Mouse (Mus musculus) right cerebral cortex, postnatal 4 days (tissue): ENCODE results near the gene Dnttip2.

ENCODE experiments used
- DNase-seq: peaks from one replicate; pipeline ENCODE4 v3.0.0-alpha.2; 2022

The Dnttip2 gene

GRCm38 (mm10) chr3:122333902-122334301 lies 59.7 kb downstream of the Dnttip2 start:
- DNase-seq, result no peak

GRCm38 (mm10) chr3:122334375-122334774 lies 60.2 kb downstream of the Dnttip2 start:
- DNase-seq, result no peak
